Mouse (Mus musculus): ENCODE measurements around the gene Ctu1. TPM values are rescaled to one million over a fixed set of nuclear protein-coding genes. Genes with fewer than 3 reads are reported as not detected.

The Ctu1 gene
- total RNA-seq, 2 experiments from 2014 or later, result 10.9 to 11.1 TPM

DNA sequence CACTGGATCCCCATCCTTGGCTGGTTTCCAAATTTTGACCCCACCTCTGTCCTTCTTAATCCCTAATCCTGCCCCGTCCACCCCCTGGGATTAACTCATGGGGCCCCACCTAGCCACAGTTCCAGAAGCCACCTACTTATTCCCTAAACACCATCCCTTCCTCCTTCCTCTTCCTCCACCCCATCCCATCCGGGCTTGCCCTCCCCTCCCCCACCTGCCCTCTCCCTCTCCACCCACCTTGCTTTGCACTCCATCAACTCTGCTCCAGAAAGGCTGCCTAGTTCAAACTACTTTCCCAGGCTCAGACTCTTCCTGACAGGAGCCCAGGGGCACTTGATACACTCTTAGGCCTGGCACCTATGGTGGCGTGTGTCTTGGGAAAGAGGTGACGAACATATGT is 40.5 kb downstream of the Ctu1 start, which contains the start of gene Klk13:
Gene Klk13, plus strand, starts transcription at position 301 of the 400 bp plus-strand sequence.
- Histone ChIP-seq H3K27ac (no peak within 1 kb of the TSS), H3K4me3 (no peak within 1 kb of the TSS)
- no peak for TF ChIP-seq CTCF (conservative IDR thresholded peaks at IDR 0.05)
- no peak for DNase-seq (ENCODE audit: low spot score in 2 of 2)

DNA sequence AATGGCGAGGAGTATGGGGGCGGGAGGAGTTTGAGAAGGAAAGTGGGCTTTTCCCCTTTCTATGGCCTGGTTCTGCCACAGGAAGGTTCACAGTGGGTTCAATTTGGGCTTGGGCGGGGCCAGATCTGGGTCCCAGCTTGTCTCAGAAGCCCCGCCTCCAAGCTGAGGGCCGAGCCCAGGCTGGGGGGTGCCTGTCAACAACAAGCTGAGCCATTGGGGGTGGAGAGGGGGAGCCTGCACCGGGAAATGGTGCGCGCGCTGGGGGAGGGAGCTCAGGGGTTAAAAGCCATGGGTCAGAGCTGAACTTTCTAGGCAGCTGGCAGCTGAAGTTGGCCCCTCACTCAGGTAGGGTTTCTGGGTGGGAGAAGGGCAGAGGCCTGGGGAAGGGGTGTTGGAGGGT is 41.1 kb downstream of the Ctu1 start:
- Histone ChIP-seq H3K27ac (no peak overlapping the region), H3K4me3 (no peak overlapping the region)
- no peak for DNase-seq (ENCODE audit: low spot score in 2 of 2)
- TF ChIP-seq CTCF (conservative IDR thresholded peaks at IDR 0.05), result no peak

DNA sequence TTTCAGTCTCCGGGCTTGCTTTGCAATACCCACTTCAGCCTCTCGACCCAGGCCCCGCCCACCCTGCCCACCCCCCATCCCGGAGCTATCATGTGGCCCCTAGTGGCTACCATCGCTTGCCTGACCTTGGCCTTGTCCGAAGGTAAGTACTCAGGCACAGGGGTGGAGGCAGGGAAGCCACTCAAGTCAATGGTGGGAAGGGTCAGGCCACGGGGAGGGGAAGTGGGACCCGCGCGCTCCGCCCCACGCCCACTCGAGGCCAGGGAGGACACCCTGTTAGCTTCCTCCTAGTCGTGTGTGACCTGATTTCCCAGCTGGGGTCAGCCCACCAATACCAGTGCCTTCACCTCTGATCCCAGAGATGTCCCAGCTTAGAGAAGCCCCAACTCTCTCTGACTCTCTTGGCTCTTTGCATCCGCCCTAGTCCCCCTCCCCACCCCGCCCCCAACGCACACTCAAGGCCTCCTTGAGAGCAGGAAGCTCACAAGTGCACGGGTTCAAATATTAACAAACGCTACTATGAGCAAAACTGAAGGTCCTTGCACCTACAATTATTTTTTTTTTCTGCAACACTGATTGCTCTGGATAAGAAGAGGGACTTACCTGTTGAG is 42.0 kb downstream of the Ctu1 start:
- no peak for TF ChIP-seq CTCF (conservative IDR thresholded peaks at IDR 0.05)
- no peak overlapping the region for H3K4me3 ChIP-seq
- DNase-seq (ENCODE audit: low spot score in 2 of 2), result no peak
- no peak overlapping the region for H3K27ac ChIP-seq

Other genes starting within 250 kb of the Ctu1 start
- gene Lim2, start 244.3 kb upstream of the Ctu1 start, total RNA-seq (2021), result not detected
- not detected for gene Nkg7, start 234.9 kb upstream of the Ctu1 start, total RNA-seq (2021)
- not detected for gene Cldnd2, start 231.2 kb upstream of the Ctu1 start, total RNA-seq (2021)
- 10 to 100 TPM; 72.9 to 76.6 TPM for gene Etfb, start 227.9 kb upstream of the Ctu1 start, total RNA-seq (2021)
- under 1 TPM in 1 of 2 experiments, not detected in 1; 0.90 TPM for gene Gm45233, start 227.9 kb upstream of the Ctu1 start, total RNA-seq (2021)
- 1 to 10 TPM; 1.5 to 2.2 TPM for gene Vsig10l, start 208.9 kb upstream of the Ctu1 start, total RNA-seq (2021)
- gene Iglon5, start 181.9 kb upstream of the Ctu1 start, total RNA-seq (2021), result 10 to 100 TPM; 24.8 TPM
- gene 4931406B18Rik, start 166.1 kb upstream of the Ctu1 start, total RNA-seq (2021), result not detected
- gene Cd33, start 127.6 kb upstream of the Ctu1 start, total RNA-seq (2021), result 1 to 10 TPM; 3.5 to 5.7 TPM
- 1 to 10 TPM; 4.4 to 4.9 TPM for gene Zfp658, start 109.8 kb upstream of the Ctu1 start, total RNA-seq (2021)
- 10 to 100 TPM; 19.5 to 19.8 TPM for gene Zfp719, start 92.4 kb upstream of the Ctu1 start, total RNA-seq (2021)
- under 1 TPM in 1 of 2 experiments, not detected in 1; 0.27 TPM for gene Zfp819, start 64.8 kb upstream of the Ctu1 start, total RNA-seq (2021)
- not detected for gene Ceacam18, start 37.3 kb upstream of the Ctu1 start, total RNA-seq (2021)
- gene Siglece, start 11.9 kb upstream of the Ctu1 start, total RNA-seq (2021), result 1 to 10 TPM in 1 of 2 experiments, under 1 TPM in 1; 0.97 to 1.3 TPM
- gene Klk14, start 18.4 kb downstream of the Ctu1 start, total RNA-seq (2021), result not detected
- not detected for gene Klk13, start 40.6 kb downstream of the Ctu1 start, total RNA-seq (2021)
- not detected for gene Klk12, start 96.9 kb downstream of the Ctu1 start, total RNA-seq (2021)
- gene Klk11, start 102.6 kb downstream of the Ctu1 start, total RNA-seq (2021), result not detected
- gene Klk10, start 109.0 kb downstream of the Ctu1 start, total RNA-seq (2021), result 1 to 10 TPM; 1.5 to 1.7 TPM
- gene Klk9, start 119.9 kb downstream of the Ctu1 start, total RNA-seq (2021), result not detected
- 10 to 100 TPM; 25.2 to 27.6 TPM for gene Klk8, start 125.6 kb downstream of the Ctu1 start, total RNA-seq (2021)
- gene Klk7, start 139.3 kb downstream of the Ctu1 start, total RNA-seq (2021), result under 1 TPM; 0.25 to 0.26 TPM
- under 1 TPM in 1 of 2 experiments, not detected in 1; 0.87 TPM for gene Klk6, start 152.5 kb downstream of the Ctu1 start, total RNA-seq (2021)
- gene Klk5, start 170.0 kb downstream of the Ctu1 start, total RNA-seq (2021), result not detected
- gene Klk4, start 209.1 kb downstream of the Ctu1 start, total RNA-seq (2021), result not detected